Mouse (Mus musculus) MEL (cell line): ENCODE data around the gene Tmem115.

Experiments used
- CTCF ChIP-seq, 3 experiments: IDR thresholded peaks in 2 of 3; conservative IDR thresholded peaks in 1 of 3; 2 replicates each; pipeline ENCODE4 v1.5.1; 2011 to 2012; ENCODE audit warnings: low read length in 3 of 3, low read depth in 2 of 3, mild to moderate bottlenecking in 2 of 3, improper control_type of control experiment in 1 of 3, inconsistent platforms in 1 of 3, mixed read lengths in 1 of 3, moderate library complexity in 1 of 3; ENCODE audit not compliant: control insufficient read depth in 1 of 3, insufficient read depth in 1 of 3, poor library complexity in 1 of 3, severe bottlenecking in 1 of 3
- GATA1 ChIP-seq: IDR thresholded peaks from 2 replicates; pipeline ENCODE4 v1.6.1; 2011; ENCODE audit warnings: low read depth, low read length, improper control_type of control experiment
- HCFC1 ChIP-seq: IDR thresholded peaks from 2 replicates; pipeline ENCODE4 v1.6.1; 2012; ENCODE audit warnings: low read depth, mild to moderate bottlenecking, inconsistent platforms, low read length, improper control_type of control experiment, moderate library complexity
- MAFK ChIP-seq: IDR thresholded peaks from 2 replicates; pipeline ENCODE4 v1.6.1; 2011; ENCODE audit warnings: low read depth, mild to moderate bottlenecking, low read length, improper control_type of control experiment, borderline replicate concordance
- POLR2A ChIP-seq, 2 experiments: IDR thresholded peaks; 2 replicates each; pipeline ENCODE4 v1.6.1; 2011 to 2012; ENCODE audit warnings: low read length in 2 of 2, mild to moderate bottlenecking in 2 of 2, control low read depth in 1 of 2, improper control_type of control experiment in 1 of 2, low read depth in 1 of 2, moderate library complexity in 1 of 2; ENCODE audit not compliant: control insufficient read depth in 1 of 2, insufficient read depth in 1 of 2, poor library complexity in 1 of 2
- SIN3A ChIP-seq: IDR thresholded peaks from 2 replicates; pipeline ENCODE4 v1.6.1; 2012; ENCODE audit warnings: low read length, improper control_type of control experiment, inconsistent platforms
- TCF12 ChIP-seq: IDR thresholded peaks from 2 replicates; pipeline ENCODE4 v1.6.1; 2014; ENCODE audit warnings: low read depth, mild to moderate bottlenecking, inconsistent platforms, low read length, improper control_type of control experiment, moderate library complexity
- ZNF384 ChIP-seq: IDR thresholded peaks from 2 replicates; pipeline ENCODE4 v1.6.1; 2012; ENCODE audit warnings: low read depth, mild to moderate bottlenecking, inconsistent platforms, low read length, improper control_type of control experiment

- TF ChIP-seq POLR2A (IDR thresholded peaks at IDR 0.05; ENCODE audit: control insufficient read depth in 1 of 2, insufficient read depth in 1 of 2, low read depth in 1 of 2, low read length in 2 of 2, poor library complexity in 1 of 2) (peak in 1 of 2 experiments; percentile 33; a peak in 1 of 4 replicates), MAFK (no peak), CTCF (IDR thresholded peaks at IDR 0.05 in 2 of 3, conservative IDR thresholded peaks at IDR 0.05 in 1 of 3; ENCODE audit: control insufficient read depth in 1 of 3, insufficient read depth in 1 of 3, low read depth in 2 of 3, low read length in 3 of 3, poor library complexity in 1 of 3, severe bottlenecking in 1 of 3) (no peak), ZNF384 (no peak), SIN3A (no peak), GATA1 (no peak), HCFC1 (no peak), TCF12 (0 out of 2 replicates have a peak, but pooled peaks have one; percentile 18)
Measured at GRCm38 (mm10) chr9:107569270-107569669, 35.5 kb downstream of the Tmem115 start.
